Mouse (Mus musculus) neural tube, embryonic 12.5 days (tissue): ENCODE results near the gene Ror2. TPM values are rescaled to one million over a fixed set of nuclear protein-coding genes. Genes with fewer than 3 reads are reported as not detected.
A peak's percentile ranks its signal among the peaks of the same experiment; 100 is the strongest.

Experiments
- ATAC-seq: fragments of 200-750 bp; cut with Nextera tagmentation; 2 replicates; pipeline ENCODE4 v1.8.0; 2017; ENCODE audit warnings: low read depth, mild to moderate bottlenecking, moderate TSS enrichment, moderate library complexity; ENCODE audit not compliant: low FRiP score
- H3K27ac ChIP-seq: fragments of 300-500 bp; sonication (generic); 2 replicates; pipeline ENCODE4 v1.5.1; 2016
- H3K27me3 ChIP-seq: fragments of 300-500 bp; sonication (generic); replicated peaks from 2 replicates; pipeline ENCODE4 v1.6.1; 2016; ENCODE audit warnings: mild to moderate bottlenecking
- H3K36me3 ChIP-seq: fragments of 300-500 bp; sonication (generic); 2 replicates; pipeline ENCODE4 v1.6.1; 2016; ENCODE audit warnings: mild to moderate bottlenecking
- H3K4me1 ChIP-seq: fragments of 300-500 bp; sonication (generic); 2 replicates; pipeline ENCODE4 v1.6.1; 2016
- H3K4me2 ChIP-seq: fragments of 300-500 bp; sonication (generic); replicated peaks from 2 replicates; pipeline ENCODE4 v1.6.1; 2016; ENCODE audit warnings: mild to moderate bottlenecking
- H3K4me3 ChIP-seq: fragments of 300-500 bp; sonication (generic); 2 replicates; pipeline ENCODE4 v1.5.1; 2016
- H3K9ac ChIP-seq: fragments of 300-500 bp; sonication (generic); 2 replicates; pipeline ENCODE4 v1.6.1; 2016; ENCODE audit warnings: mild to moderate bottlenecking
- H3K9me3 ChIP-seq: fragments of 300-500 bp; sonication (generic); 2 replicates; pipeline ENCODE4 v1.6.1; 2016; ENCODE audit warnings: mild to moderate bottlenecking
- WGBS: fragments of 180-500 bp; shearing (Covaris S2); methylation state at CpG from one replicate; pipeline ENCODE4 v1.1.7; 2016; 5-methylcytosine and 5-hydroxymethylcytosine counted together
- polyA plus RNA-seq: library from polyadenylated mRNA; unstranded; fragments of >200 nt; fragmentation: Nextera tagmentation; extraction: Ambion mirVana; gene quantifications from 2 replicates; pipeline ENCODE4 v1.2.1, GENCODE M21; 2016

The Ror2 gene
- polyA plus RNA-seq, 1 experiment from 2014 or later, result 10.7 TPM

GRCm38 (mm10) chr13:53183161-53183577 is 102.8 kb downstream of the Ror2 start:
- WGBS, result 49% methylated on average over 8 of the region's 8 CpGs
- H3K4me3 ChIP-seq, result no peak overlapping the region
- H3K9ac ChIP-seq, result no peak overlapping the region
- no peak overlapping the region for H3K4me2 ChIP-seq
- H3K27ac ChIP-seq, result no peak overlapping the region
- no peaks in the 10 kb centered on the region for H3K9me3 ChIP-seq
- no peaks in the 10 kb centered on the region for H3K27me3 ChIP-seq
- H3K36me3 ChIP-seq, result no peaks in the 10 kb centered on the region
- peaks cover 15% of the 10 kb centered on the region for H3K4me1 ChIP-seq
- no peak for ATAC-seq

GRCm38 (mm10) chr13:53178594-53178993 is 107.3 kb downstream of the Ror2 start:
- H3K27ac ChIP-seq, result peak overlapping the region; percentile 32; the same call in 1 of the 2 replicates
- WGBS, result 11% methylated on average over 13 of the region's 13 CpGs
- H3K36me3 ChIP-seq, result no peaks in the 10 kb centered on the region
- H3K9me3 ChIP-seq, result no peaks in the 10 kb centered on the region
- no peak for ATAC-seq
- H3K4me1 ChIP-seq, result peaks cover 30% of the 10 kb centered on the region
- H3K4me3 ChIP-seq, result no peak overlapping the region
- no peaks in the 10 kb centered on the region for H3K27me3 ChIP-seq
- H3K4me2 ChIP-seq, result peak overlapping the region; percentile 31; the same call in 1 of the 2 replicates
- H3K9ac ChIP-seq, result no peak overlapping the region

GRCm38 (mm10) chr13:53178171-53178570 is 107.8 kb downstream of the Ror2 start:
- peak overlapping the region; percentile 31; the same call in 1 of the 2 replicates for H3K4me2 ChIP-seq
- no peaks in the 10 kb centered on the region for H3K27me3 ChIP-seq
- 0 out of 2 replicates have a peak, but pooled peaks have one; percentile 41 for ATAC-seq
- no peaks in the 10 kb centered on the region for H3K9me3 ChIP-seq
- H3K4me1 ChIP-seq, result peaks cover 26% of the 10 kb centered on the region
- H3K36me3 ChIP-seq, result no peaks in the 10 kb centered on the region
- WGBS, result 30% methylated on average over 4 of the region's 4 CpGs
- no peak overlapping the region for H3K9ac ChIP-seq
- no peak overlapping the region for H3K4me3 ChIP-seq
- H3K27ac ChIP-seq, result no peak overlapping the region

GRCm38 (mm10) chr13:53177424-53177718 is 108.6 kb downstream of the Ror2 start:
- Histone ChIP-seq H3K4me3 (no peak overlapping the region), H3K27me3 (no peaks in the 10 kb centered on the region), H3K4me1 (peaks cover 25% of the 10 kb centered on the region), H3K4me2 (no peak overlapping the region), H3K9me3 (no peaks in the 10 kb centered on the region), H3K9ac (no peak overlapping the region), H3K27ac (no peak overlapping the region), H3K36me3 (no peaks in the 10 kb centered on the region)
- WGBS, result 40% methylated on average over 7 of the region's 7 CpGs
- no peak for ATAC-seq

- no peak overlapping the region for H3K4me3 ChIP-seq
- H3K4me2 ChIP-seq, result no peak overlapping the region
- H3K27me3 ChIP-seq, result no peaks in the 10 kb centered on the region
- no peaks in the 10 kb centered on the region for H3K9me3 ChIP-seq
- no peak overlapping the region for H3K9ac ChIP-seq
- peaks cover 25% of the 10 kb centered on the region for H3K4me1 ChIP-seq
- no peak overlapping the region for H3K27ac ChIP-seq
- no peaks in the 10 kb centered on the region for H3K36me3 ChIP-seq
- no peak for ATAC-seq
- 42% methylated on average over 10 of the region's 10 CpGs for WGBS
Measured at GRCm38 (mm10) chr13:53176695-53177423, 109.1 kb downstream of the Ror2 start.

GRCm38 (mm10) chr13:53175041-53175440 is 110.9 kb downstream of the Ror2 start:
- H3K9me3 ChIP-seq, result no peaks in the 10 kb centered on the region
- H3K4me2 ChIP-seq, result no peak overlapping the region
- no peak overlapping the region for H3K27ac ChIP-seq
- no peaks in the 10 kb centered on the region for H3K36me3 ChIP-seq
- no peak overlapping the region for H3K9ac ChIP-seq
- H3K27me3 ChIP-seq, result no peaks in the 10 kb centered on the region
- ATAC-seq, result no peak
- 85% methylated on average over 7 of the region's 7 CpGs for WGBS
- no peak overlapping the region for H3K4me3 ChIP-seq
- peaks cover 25% of the 10 kb centered on the region for H3K4me1 ChIP-seq

GRCm38 (mm10) chr13:53163671-53164070 is 122.3 kb downstream of the Ror2 start:
- no peak overlapping the region for H3K9ac ChIP-seq
- 8% methylated on average over 10 of the region's 10 CpGs for WGBS
- no peaks in the 10 kb centered on the region for H3K27me3 ChIP-seq

GRCm38 (mm10) chr13:53163060-53163459 is 122.9 kb downstream of the Ror2 start:
- no peaks in the 10 kb centered on the region for H3K9me3 ChIP-seq
- no peak overlapping the region for H3K4me2 ChIP-seq
- no peak overlapping the region for H3K4me3 ChIP-seq
- no peaks in the 10 kb centered on the region for H3K27me3 ChIP-seq
- no peak overlapping the region for H3K27ac ChIP-seq
- H3K9ac ChIP-seq, result no peak overlapping the region
- no peak for ATAC-seq
- H3K36me3 ChIP-seq, result no peaks in the 10 kb centered on the region
- WGBS, result 66% methylated on average over 8 of the region's 8 CpGs
- H3K4me1 ChIP-seq, result peaks cover 7% of the 10 kb centered on the region; the same call in 1 of the 2 replicates

More at GRCm38 (mm10) chr13:53163671-53164070, 122.3 kb downstream of the Ror2 start:
- no peak overlapping the region for H3K27ac ChIP-seq
- H3K9me3 ChIP-seq, result no peaks in the 10 kb centered on the region
- H3K36me3 ChIP-seq, result no peaks in the 10 kb centered on the region
- no peak for ATAC-seq
- no peak overlapping the region for H3K4me3 ChIP-seq
- peaks cover 7% of the 10 kb centered on the region; the same call in 1 of the 2 replicates for H3K4me1 ChIP-seq
- H3K4me2 ChIP-seq, result no peak overlapping the region

GRCm38 (mm10) chr13:53159501-53159900 is 126.4 kb downstream of the Ror2 start:
- WGBS, result 75% methylated on average over 6 of the region's 6 CpGs
- H3K9ac ChIP-seq, result no peak overlapping the region
- no peak for ATAC-seq

GRCm38 (mm10) chr13:53158405-53159005 is 127.4 kb downstream of the Ror2 start:
- H3K9me3 ChIP-seq, result no peaks in the 10 kb centered on the region
- H3K27me3 ChIP-seq, result no peaks in the 10 kb centered on the region
- 78% methylated on average over 9 of the region's 9 CpGs for WGBS
- H3K4me2 ChIP-seq, result no peak overlapping the region
- no peak overlapping the region for H3K4me3 ChIP-seq
- no peak for ATAC-seq
- no peaks in the 10 kb centered on the region for H3K4me1 ChIP-seq
- no peaks in the 10 kb centered on the region for H3K36me3 ChIP-seq
- no peak overlapping the region for H3K27ac ChIP-seq
- H3K9ac ChIP-seq, result no peak overlapping the region

More at GRCm38 (mm10) chr13:53159501-53159900, 126.4 kb downstream of the Ror2 start:
- Histone ChIP-seq H3K4me2 (no peak overlapping the region), H3K36me3 (no peaks in the 10 kb centered on the region), H3K4me1 (no peaks in the 10 kb centered on the region), H3K4me3 (no peak overlapping the region), H3K27ac (no peak overlapping the region), H3K27me3 (no peaks in the 10 kb centered on the region), H3K9me3 (no peaks in the 10 kb centered on the region)

- Histone ChIP-seq H3K27ac (no peak overlapping the region), H3K4me1 (no peaks in the 10 kb centered on the region)
- 87% methylated on average over 15 of the region's 15 CpGs for WGBS
Measured at GRCm38 (mm10) chr13:53156911-53157310, 129.0 kb downstream of the Ror2 start.

GRCm38 (mm10) chr13:53156282-53156681 is 129.6 kb downstream of the Ror2 start:
- WGBS, result 87% methylated on average over 6 of the region's 6 CpGs
- ATAC-seq, result no peak

More at GRCm38 (mm10) chr13:53156911-53157310, 129.0 kb downstream of the Ror2 start:
- no peaks in the 10 kb centered on the region for H3K36me3 ChIP-seq
- no peak overlapping the region for H3K4me2 ChIP-seq
- no peak overlapping the region for H3K4me3 ChIP-seq
- H3K9me3 ChIP-seq, result no peaks in the 10 kb centered on the region
- no peaks in the 10 kb centered on the region for H3K27me3 ChIP-seq
- no peak for ATAC-seq
- no peak overlapping the region for H3K9ac ChIP-seq

More at GRCm38 (mm10) chr13:53156282-53156681, 129.6 kb downstream of the Ror2 start:
- Histone ChIP-seq H3K27me3 (no peaks in the 10 kb centered on the region), H3K4me2 (no peak overlapping the region), H3K4me3 (no peak overlapping the region), H3K9me3 (no peaks in the 10 kb centered on the region), H3K27ac (no peak overlapping the region), H3K36me3 (no peaks in the 10 kb centered on the region), H3K4me1 (no peaks in the 10 kb centered on the region), H3K9ac (no peak overlapping the region)
